Mouse (Mus musculus): ENCODE data around the gene Smim14.
A peak's percentile ranks its signal among the peaks of the same experiment; 100 is the strongest.

The Smim14 gene

DNA sequence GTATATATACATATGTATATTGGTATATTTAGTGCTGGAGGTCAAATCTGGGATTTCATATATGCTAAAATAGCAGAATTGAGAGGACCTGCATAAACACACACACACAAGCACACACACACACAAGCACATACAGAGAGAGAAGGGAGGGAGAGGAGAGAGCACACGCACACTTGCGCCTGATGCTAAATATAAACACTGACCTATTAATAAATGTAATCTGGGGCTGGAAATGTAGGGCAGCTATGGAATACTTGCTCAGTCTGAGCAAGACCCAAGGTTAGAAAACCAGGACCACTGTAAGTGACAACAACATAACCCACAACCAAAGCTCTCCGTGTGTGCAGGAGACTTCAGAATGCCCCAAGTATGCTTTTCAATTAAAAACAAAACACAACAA is 77.5 kb downstream of the Smim14 start:
- no peak for DNase-seq

DNA sequence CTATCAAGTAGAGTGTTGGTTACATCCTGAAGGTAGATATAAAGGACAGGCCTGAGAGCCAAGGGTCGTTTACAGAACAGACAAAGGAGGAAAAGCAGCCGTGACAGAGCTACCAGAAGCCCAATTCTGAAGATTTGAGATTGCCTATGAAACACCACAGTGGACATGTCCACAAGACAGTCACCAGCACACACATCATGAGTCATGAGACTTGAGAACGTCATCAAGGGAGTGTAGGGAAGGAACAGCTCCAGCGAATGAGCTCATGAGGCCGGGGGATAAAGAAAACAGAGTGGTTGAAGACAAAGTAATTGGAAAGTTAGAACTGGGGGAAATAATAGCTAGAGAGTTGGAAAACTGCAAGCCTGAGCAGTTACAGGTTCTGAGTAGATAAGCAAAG is 79.1 kb downstream of the Smim14 start:
- DNase-seq = no peak

DNA sequence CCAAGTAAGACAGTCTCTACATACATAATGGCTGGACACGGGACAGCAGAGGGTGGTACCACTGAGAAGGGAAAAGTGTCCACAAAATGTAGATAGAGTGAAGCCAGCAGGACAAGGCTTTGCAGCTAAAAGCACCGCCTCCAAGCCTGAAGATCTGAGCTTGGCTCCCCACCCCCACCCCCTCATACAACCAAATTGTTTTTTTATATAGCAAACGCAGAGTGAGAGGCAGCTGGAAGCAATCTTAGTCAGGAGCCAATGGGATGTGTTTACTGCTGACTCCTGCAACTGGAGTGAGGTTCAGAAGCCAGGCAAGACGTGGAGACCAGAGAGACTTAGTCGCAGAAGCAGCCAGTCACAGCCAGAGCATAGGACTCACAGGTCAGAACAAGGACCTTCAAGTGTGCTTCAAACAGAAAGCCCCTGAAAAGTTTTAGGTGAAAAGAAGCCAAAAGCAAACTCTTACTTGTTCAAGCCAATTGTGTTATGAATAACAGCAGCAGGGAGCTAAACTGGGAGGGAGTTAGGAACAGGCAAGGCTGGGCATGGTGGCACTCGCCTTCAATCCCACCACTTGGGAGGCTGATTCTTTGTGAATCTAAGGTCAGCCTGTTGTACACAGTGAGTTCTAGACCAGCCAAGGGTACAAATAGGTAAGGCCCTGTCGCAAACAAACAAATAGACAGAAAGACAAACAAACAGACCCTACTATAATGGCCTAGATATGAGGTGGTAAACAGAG is 79.7 kb downstream of the Smim14 start:
- DNase-seq = no peak

DNA sequence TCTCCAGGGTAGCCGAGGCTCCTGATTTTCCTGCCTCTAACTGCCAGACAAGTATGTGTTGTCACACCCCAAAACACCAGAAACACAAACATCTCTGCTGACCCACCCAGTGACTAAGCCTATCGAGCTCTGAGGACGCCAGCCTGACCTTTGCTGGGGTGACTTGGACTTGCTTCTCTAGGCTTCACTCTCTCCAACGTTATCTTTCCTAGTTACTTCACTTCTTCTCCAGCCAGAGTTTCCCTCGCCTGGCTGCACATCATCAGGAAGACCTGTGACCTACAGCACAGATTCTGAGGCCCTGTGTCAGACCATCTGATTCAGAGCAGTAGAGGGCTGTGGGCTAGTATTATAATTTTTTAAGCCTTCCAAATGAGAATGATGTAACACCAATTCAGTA is 82.2 kb downstream of the Smim14 start:
- no peak for DNase-seq

DNA sequence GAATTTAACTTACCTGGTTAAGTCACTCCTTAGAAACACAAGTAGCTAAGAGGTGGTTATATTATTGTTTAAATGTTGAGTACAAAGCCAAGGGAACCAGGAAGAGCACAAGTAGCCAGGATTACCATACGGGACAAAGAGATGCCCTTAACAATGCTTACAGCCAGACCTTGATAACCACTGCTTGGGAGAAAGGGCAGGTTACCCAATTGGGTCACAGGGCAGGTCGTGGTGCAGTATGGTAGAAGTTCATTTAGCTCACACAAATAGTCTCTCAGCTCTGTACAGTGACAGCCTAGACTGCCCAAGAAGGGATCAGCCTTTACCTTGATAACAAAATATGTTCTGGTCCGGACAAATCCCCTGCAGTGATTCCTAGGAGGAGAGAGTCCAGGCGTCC is 88.0 kb downstream of the Smim14 start:
- no peak for DNase-seq

DNA sequence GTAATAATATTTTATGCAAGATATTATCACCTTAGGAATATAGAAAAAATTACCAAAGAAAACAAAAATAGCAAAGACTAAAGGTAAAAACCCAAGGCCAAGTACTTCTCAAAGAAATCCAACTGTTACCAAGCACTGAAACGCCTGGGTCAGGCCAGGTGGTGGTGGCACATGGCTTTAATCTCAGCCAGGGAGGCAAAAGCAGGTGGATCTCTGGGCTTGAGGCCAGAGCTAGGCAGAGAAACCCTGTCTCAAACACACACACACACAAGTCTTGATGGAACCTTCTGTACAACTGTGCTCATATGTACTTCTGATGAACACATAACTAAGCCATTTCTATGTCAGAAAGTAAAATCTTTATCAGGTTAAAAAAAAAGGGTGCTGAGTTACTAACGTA is 89.2 kb downstream of the Smim14 start:
- peak; percentile 89 to 91 for DNase-seq

DNA sequence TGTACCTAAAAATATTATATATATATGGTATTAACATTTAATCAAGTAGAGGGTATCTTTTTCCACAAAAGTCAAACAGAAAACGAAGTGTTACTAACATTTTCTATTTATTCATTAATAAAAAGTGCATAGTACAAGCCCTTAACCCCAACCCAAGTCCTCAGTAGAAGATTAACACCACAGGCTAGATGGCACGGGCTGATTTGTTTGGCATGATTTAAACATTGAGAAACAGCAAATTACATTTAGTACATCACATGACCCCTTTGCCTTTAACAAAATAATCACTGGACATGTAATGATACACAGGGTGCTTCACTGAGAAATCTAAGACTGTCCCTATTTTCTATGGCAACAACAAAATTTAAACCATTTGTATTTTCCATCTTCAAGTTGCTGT is 90.2 kb downstream of the Smim14 start:
- no peak for DNase-seq

DNA sequence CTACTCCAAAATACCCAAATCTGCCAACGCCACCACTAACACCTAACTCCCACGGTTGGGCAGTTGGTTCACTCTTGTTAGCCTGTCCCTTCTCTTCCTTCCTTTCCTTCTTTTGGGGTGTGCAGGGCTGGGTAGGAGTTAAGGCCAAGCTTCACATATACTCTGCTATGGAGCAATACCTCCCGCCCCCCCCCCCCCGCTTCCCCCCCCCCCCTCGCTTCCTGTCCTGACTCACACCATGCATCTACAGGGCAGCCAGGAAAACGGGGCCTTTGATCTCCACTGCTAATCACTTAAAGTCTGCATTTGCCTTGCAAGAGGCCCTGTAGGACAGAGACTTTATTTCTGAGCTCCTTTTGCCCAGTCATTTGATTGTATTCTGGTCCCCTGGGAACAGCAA is 92.0 kb downstream of the Smim14 start:
- DNase-seq = no peak

DNA sequence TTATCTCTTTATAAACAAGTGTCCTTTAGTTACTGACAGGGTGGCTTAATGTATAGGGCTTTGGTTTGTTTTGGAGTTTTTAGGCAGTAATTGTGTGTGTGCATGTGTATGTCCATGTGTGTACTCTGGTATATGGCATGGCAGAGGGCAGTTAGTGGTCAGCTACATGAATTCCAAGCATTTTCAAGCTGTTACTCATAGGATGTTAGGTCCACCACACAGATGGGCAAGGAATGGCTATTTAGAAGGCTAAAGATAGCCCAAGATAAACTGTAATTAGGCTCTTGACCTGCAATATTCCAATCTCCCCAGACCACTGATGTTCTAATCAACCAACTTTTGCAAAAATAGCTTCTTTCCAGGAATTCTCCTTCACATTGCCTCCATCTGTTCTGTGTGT is 98.9 kb downstream of the Smim14 start:
- no peak for DNase-seq

DNA sequence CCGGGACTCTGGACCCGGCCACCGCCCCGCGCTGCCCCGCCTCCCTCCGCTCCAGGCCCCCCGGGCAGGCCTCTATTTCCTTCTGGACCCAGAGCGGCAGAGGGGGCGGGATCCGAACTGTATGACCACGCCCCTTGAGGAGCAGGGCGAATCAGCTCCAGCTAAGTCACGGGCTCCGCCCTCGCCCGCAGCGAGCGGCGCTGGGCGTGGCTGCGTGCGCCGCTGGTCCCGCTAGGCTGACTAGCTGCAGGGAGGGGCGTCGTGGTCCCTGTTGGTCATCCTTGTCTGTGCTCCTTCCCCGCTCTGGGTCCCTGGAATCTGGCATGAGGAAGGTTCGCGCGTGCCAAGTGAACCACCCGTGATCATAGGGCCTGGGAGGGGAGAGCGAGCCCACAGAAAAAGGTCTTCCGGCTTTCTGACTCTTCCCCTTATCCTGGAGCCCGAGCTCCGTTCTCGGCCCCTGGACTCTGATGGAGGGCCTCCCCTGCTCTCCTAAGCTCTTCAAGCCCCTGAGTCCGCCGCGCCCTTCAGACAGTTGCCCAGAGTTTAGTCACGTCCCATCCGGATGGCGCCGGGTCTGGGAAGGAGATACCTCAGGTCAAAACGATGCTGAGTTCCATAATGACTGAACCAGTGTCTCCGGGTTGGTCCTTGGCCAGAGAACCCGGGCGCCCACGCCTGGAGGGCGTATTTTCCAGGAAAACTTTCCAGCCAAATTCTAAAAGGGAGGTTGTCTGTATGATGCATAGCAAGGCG is 101.0 kb downstream of the Smim14 start, which contains the start of gene Ugdh:
TSS of gene Ugdh (minus strand) at position 144 of the 756 bp plus-strand sequence.
- DNase-seq = peak; percentile 98 to 100

DNA sequence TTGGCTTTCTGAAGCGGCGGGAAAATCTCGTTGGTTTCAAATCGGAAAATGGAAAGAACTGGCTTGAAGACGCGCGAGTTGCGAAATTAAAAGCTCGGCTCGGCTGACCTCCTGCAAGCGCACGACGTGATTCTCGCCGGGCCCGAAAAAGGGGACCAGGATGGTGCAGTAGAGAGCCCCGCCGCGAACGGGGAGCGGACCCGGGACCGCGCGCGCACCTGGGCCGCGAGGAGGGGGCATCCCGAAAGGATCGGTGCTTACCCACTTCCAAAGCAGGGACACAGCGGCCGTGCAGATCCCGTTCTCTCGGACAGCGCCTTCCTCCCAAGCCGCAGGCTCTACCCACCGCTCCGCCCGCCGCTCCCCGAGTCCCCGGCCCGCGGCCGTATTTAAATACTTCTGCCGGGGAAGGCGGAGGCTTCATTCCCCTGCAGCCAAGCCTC is 101.6 kb downstream of the Smim14 start:
- no peak for DNase-seq

DNA sequence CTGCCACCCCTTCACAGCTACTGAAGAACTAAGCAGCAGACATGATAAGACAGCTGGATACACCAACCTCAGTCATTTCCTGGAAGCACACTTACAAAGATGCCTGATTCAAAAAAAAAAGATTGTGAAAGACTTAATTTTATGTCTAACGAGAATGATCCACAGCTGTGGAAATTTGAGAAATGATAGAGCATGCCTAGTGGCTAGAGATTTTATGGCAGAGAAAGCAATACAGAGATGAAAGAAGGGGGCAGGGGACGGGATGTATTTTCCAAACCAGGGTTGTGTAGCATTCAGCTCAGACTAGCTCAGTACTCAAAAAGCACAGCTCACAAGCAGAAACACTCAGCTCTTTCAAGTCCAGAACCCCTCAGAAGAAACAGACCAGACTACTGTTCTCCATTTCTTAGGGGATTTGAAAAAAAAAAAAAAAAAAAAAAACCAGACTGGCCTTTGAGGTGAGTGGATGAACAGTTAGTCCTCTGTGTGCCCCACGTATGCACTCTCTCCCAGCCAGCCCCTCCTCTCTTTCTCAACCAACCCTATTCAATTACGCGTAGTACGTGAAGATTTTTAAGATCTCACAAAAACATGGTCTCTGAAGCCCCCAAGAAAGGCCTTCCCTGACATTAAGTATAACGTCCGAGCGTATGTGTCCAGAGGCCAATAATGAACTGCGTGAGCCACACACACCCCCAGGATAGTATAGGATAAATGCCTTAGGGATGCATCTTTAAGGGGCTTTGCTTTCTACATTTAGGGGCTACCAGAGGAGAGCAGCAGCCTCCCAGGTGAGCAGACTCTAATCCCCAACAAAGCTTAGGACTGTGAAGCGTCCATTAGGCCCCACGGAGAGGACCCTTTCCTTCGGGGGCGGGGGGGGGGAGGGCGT is 102.3 kb downstream of the Smim14 start:
- peak; percentile 14 to 24 for DNase-seq

DNA sequence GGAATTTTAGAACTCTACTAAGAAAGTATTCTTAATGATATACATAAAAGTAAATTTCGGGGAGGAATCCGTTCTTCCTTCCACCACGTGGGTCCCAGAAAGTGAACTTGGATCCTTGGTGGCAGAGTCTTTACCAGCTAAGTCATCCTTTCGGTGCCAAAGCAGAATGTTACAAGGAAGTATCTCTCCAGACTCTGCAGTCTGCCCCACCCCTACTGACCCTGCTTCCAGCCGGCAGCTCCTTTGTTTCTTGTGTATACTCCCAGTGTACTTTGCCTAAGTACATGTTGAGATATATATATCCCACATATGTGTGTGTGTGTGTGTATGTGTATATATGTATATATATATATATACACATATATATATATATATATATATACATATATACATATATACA is 107.5 kb downstream of the Smim14 start:
- no peak for DNase-seq

DNA sequence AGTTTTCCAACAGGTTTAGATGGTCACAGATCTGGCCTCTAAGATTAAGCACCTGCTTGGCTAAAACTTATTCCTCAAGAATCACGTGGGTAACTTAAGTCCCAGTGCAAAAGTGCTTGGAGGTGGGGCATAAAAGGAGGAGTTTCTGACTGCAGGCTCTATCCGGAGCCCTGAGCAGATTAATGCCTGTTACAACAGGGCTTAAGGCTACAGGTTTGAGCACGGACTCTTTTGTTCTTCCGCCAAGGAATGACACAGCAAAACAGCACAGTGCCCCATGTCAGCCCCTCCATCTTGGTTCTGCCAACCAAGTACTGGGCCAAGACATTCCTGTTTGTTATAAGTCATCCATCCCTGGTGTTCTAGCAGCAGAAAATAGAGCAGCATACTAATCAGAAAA is 108.7 kb downstream of the Smim14 start:
- no peak for DNase-seq

DNA sequence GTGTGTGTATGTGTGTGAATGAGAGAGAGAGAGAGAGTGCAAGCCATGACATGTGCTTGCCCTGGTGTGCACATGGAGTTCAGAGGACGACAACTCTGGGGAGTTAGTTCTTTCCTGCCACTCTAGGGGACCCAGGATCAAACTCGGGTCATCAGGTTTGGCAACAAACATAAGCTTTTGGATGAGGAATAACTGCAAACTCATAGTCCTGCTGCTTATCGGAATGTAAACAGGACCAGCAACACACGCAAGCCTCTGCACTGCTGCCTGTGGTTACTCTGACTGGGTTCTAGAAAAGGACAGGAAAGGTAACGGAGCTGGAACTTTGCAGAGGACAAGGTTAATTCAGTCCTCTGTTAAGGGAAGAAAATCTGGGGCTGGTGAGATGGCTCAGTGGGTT is 111.7 kb downstream of the Smim14 start:
- DNase-seq = no peak

DNA sequence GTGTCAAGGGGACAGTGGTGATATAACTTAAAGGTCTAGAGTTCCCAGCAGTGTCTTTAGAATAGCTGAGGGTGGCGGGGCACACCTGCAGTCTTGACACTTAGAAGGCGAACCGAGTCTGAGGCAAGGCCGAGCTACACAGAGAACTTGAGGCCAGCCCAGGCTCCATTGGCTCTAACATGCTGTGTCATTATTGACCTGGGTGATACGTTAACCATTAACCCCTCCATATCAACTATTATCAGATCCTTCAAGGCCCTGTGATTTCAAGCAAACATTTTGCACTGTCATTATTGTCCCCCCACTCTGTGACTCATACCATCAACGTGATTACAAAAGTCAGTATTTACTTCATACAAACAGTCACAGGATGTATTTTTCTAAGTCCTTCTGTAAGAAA is 112.8 kb downstream of the Smim14 start:
- no peak for DNase-seq

DNA sequence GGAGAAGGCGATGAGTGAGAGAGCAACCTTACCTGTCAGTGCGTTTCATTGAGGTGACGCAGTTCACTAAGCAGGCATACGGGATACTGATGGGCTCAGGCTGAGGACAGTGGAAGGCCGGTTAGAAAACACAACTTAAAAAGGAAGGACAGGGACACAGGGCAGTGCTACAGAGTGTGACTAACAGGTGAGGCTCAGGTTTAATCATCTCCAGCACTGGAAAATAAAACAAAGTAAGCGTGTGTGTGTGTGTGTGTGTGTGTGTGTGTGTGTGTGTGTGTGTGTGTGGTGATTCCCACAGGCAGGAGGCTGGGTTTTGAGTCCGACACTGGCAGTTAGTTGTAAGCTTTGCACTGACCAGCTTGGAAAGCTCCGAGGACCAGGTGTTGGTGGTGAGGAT is 114.2 kb downstream of the Smim14 start:
- no peak for DNase-seq

DNA sequence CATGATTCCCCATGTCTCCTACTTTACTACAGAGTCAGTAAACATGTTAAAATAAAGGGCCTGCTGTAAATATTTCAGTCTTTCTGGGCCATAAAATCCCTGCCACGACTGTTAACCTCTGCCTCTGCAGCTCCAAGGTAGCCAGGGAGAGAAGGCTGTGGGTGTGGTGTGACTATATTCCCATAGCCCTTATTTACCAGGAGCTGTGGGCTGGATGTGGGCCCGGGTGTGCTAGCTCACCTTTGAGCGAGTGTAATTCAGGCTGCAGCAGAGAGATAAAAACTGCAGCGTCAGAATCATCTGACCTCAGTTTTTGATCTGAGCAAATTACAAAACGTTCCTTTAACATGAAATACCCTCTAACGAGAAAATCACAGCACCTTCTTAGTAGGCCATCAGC is 116.2 kb downstream of the Smim14 start:
- DNase-seq = no peak

DNA sequence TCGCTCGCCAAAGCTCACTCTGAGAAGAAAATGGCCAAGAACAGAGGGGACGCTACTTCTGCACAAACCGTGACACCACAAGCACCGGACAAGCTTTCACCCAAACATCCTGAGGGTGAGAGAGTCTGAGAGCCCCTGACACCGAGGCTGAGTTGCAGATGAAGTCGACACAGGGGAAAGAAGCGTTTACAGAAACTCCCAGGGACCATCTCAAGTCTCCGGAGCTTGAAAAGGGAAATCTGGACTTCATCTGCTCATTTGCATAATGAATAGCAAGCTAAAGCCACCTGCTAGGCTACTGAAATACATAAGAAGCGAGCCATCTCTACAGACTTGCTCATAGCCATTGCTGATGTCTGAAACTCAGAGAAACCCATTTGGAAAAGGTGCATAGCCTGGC is 117.8 kb downstream of the Smim14 start:
- no peak for DNase-seq

DNA sequence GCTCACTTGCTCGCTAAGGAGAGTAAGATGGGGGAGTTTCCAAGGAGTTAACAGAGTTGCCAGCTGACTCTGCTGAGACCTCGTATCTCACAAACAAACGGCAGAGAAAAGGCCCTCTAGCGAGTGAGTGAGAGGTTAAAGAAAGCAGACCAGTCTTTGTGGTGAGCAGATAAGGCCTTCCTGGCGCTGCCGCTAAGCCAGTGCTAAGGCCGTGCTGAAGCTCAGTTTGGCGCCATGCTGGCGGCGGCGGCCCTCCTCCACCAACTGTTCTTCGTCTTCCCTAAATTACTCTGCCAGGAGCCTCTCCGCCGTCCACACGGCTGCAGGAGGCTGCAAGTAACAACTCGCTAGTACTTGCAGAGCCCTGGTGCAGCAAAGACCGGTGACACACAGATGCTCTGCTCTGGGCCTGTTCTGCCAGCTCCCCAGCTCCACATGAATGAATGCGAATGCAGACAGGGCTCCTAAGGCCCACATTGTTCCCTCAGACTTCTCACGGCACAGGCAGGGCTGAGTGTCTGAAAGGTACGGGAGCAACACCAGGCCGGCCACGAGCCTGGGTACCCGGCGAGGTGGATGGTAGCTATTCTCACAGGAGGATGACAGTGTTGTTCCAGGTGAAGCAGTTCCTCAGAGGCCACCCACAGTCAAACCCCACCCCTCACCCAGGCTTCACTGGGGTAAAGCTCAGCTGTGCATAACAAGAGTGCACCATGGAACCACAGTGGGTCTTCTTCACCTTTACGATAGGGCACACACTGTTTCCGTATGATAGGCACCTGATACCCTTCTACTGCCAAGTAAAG is 121.1 kb downstream of the Smim14 start:
- DNase-seq = no peak

DNA sequence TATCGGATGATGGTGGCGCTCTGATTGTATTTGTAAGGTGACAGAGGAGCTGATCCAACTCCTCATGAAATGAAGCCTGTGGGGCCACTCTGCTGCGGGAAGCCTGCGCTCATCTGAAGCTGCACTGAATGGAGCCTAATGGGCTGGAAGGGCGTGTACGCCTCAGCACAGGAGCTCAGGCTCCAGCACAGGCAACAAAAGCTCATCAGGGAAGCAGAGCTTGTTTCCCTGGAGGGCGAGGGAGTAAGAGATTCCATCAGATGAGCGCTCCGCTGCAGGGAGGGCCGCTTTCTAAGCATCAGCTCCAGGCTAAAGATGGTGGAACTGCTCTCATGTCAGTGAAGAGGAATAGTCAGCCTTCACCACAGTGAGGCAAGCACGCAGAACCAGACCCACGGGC is 129.0 kb downstream of the Smim14 start:
- no peak for DNase-seq

DNA sequence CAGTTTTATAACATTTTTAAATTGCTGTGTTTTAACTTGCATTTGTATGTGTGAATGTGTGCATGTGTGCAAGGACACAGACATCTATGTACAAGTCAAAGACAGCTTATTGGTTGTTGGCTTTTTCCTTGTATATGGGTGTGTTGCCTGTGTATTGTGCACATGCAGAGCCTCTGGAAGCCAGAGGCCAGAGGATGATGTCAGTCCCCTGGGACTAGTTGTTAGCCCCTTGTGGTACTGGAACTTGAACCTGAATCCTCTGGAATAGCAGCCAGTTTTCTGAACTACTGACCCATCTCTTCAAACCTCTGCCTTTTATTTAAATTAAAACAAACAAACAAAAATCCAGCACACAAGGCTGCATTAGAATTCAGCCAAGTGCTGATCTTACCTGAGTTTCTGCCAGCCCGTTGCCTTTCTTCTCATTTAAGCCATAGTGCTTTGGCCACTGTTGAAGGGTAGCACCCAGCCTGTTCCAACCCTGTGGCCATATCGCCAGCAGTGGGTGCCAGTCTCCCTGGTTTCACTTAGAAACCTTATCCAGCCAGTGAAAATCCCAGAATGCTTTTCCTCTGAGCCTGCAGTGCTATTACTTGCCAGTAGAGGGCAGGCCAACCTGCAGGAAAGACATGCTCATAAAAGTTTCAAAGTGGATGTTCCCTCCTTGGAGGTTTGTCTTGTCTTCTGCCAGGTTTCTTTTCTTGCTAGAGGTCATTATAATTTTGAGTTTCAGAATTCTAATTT is 135.6 kb downstream of the Smim14 start:
- peak; percentile 85 to 89 for DNase-seq

Measured in cerebellum, adult 18-20 months (tissue).